Mouse (Mus musculus): ENCODE measurements around the gene Foxp1. TPM values are rescaled to one million over a fixed set of nuclear protein-coding genes. Genes with fewer than 3 reads are reported as not detected.
A peak's percentile ranks its signal among the peaks of the same experiment; 100 is the strongest.

Foxp1 gene
- polyA plus RNA-seq, 1 experiment from 2014 or later: 39.3 TPM

- H3K27me3 ChIP-seq: no peaks in the 10 kb centered on the region
- POLR2A ChIA-PET: interaction anchor here (0.6 to 1.2 kb wide), 3 partner anchors 9 to 12 kb away, joined by 3 to 6 read pairs (median 3); no protein-coding TSS in a partner anchor
- in situ Hi-C loops (cut with MboI; ENCODE audit: low pct_unique_long_range_greater_than_20kb): no loop called here
- CTCF ChIA-PET: no interaction called here
- ATAC-seq (no peak), DNase-seq (ENCODE audit: low read depth, low spot score) (no peak)
- TF ChIP-seq CTCF (IDR thresholded peaks at IDR 0.05): no peak
Measured at GRCm38 (mm10) chr6:99097191-99097590, 425.3 kb downstream of the Foxp1 start.

- in situ Hi-C loops (cut with MboI; ENCODE audit: low pct_unique_long_range_greater_than_20kb): no loop called here
- CTCF ChIA-PET: no interaction called here
- ATAC-seq: no peak
- no peak for DNase-seq (ENCODE audit: low read depth, low spot score)
- no peaks in the 10 kb centered on the region for H3K27me3 ChIP-seq
- POLR2A ChIA-PET: interaction anchor here (0.6 to 1.2 kb wide), 3 partner anchors 9 to 12 kb away, joined by 3 to 6 read pairs (median 3); no protein-coding TSS in a partner anchor
- no peak for TF ChIP-seq CTCF (IDR thresholded peaks at IDR 0.05)
Measured at GRCm38 (mm10) chr6:99096776-99097166, 425.8 kb downstream of the Foxp1 start.

GRCm38 (mm10) chr6:99096105-99096775 is 426.3 kb downstream of the Foxp1 start:
- in situ Hi-C loops (cut with MboI; ENCODE audit: low pct_unique_long_range_greater_than_20kb): no loop called here

GRCm38 (mm10) chr6:99095185-99096104 is 427.1 kb downstream of the Foxp1 start:
- H3K27me3 ChIP-seq: no peaks in the 10 kb centered on the region
- TF ChIP-seq CTCF (IDR thresholded peaks at IDR 0.05): no peak
- DNase-seq (ENCODE audit: low read depth, low spot score) (no peak), ATAC-seq (peak; percentile 19)
- CTCF ChIA-PET: interaction anchor here (1.0 to 1.1 kb wide), 5 partner anchors 27 to 77 kb away, joined by 3 to 4 read pairs (median 3); no protein-coding TSS in a partner anchor
- in situ Hi-C loops (cut with MboI; ENCODE audit: low pct_unique_long_range_greater_than_20kb): no loop called here
- POLR2A ChIA-PET: interaction anchor here (0.6 kb wide), 1 partner anchor 433 kb away, joined by 3 read pairs; no protein-coding TSS in a partner anchor

More at GRCm38 (mm10) chr6:99096105-99096775, 426.3 kb downstream of the Foxp1 start:
- H3K27me3 ChIP-seq: no peaks in the 10 kb centered on the region
- ATAC-seq: peak; percentile 69
- no peak for TF ChIP-seq CTCF (IDR thresholded peaks at IDR 0.05)
- peak; percentile 59 for DNase-seq (ENCODE audit: low read depth, low spot score)
- ChIA-PET POLR2A (interaction anchor here (0.6 to 1.2 kb wide), 3 partner anchors 10 to 432 kb away, joined by 3 read pairs; no protein-coding TSS in a partner anchor), CTCF (interaction anchor here (1.0 kb wide), 2 partner anchors 50 to 77 kb away, joined by 3 read pairs; no protein-coding TSS in a partner anchor)

GRCm38 (mm10) chr6:99094339-99094989 is 428.1 kb downstream of the Foxp1 start:
- no peak for ATAC-seq
- no peaks in the 10 kb centered on the region for H3K27me3 ChIP-seq
- no peak for TF ChIP-seq CTCF (IDR thresholded peaks at IDR 0.05)
- CTCF ChIA-PET: interaction anchor here (1.1 kb wide), 3 partner anchors 28 to 60 kb away, joined by 3 to 4 read pairs (median 4); no protein-coding TSS in a partner anchor
- POLR2A ChIA-PET: no interaction called here
- no peak for DNase-seq (ENCODE audit: low read depth, low spot score)
- in situ Hi-C loops (cut with MboI; ENCODE audit: low pct_unique_long_range_greater_than_20kb): no loop called here

GRCm38 (mm10) chr6:99093856-99094255 is 428.7 kb downstream of the Foxp1 start:
- ATAC-seq: no peak
- TF ChIP-seq CTCF (IDR thresholded peaks at IDR 0.05): no peak
- H3K27me3 ChIP-seq: no peaks in the 10 kb centered on the region
- DNase-seq (ENCODE audit: low read depth, low spot score): no peak
- in situ Hi-C loops (cut with MboI; ENCODE audit: low pct_unique_long_range_greater_than_20kb): no loop called here
- ChIA-PET POLR2A (no interaction called here), CTCF (interaction anchor here (1.1 kb wide), 2 partner anchors 29 to 61 kb away, joined by 3 to 4 read pairs; no protein-coding TSS in a partner anchor)

GRCm38 (mm10) chr6:99093208-99093607 is 429.3 kb downstream of the Foxp1 start:
- no peak for TF ChIP-seq CTCF (IDR thresholded peaks at IDR 0.05)
- in situ Hi-C loops (cut with MboI; ENCODE audit: low pct_unique_long_range_greater_than_20kb): no loop called here
- CTCF ChIA-PET: interaction anchor here (1.2 kb wide), 1 partner anchor 13 kb away, joined by 4 read pairs; no protein-coding TSS in a partner anchor
- H3K27me3 ChIP-seq: no peaks in the 10 kb centered on the region
- ATAC-seq: no peak
- POLR2A ChIA-PET: no interaction called here
- DNase-seq (ENCODE audit: low read depth, low spot score): no peak

- in situ Hi-C loops (cut with MboI; ENCODE audit: low pct_unique_long_range_greater_than_20kb): no loop called here
- CTCF ChIA-PET: no interaction called here
- TF ChIP-seq CTCF (IDR thresholded peaks at IDR 0.05): no peak
- no peak for ATAC-seq
- POLR2A ChIA-PET: no interaction called here
- H3K27me3 ChIP-seq: no peaks in the 10 kb centered on the region
- DNase-seq (ENCODE audit: low read depth, low spot score): no peak
Measured at GRCm38 (mm10) chr6:99091799-99092198, 430.7 kb downstream of the Foxp1 start.

- ATAC-seq (no peak), DNase-seq (ENCODE audit: low read depth, low spot score) (no peak)
- ChIA-PET POLR2A (no interaction called here), CTCF (no interaction called here)
- no peak for TF ChIP-seq CTCF (IDR thresholded peaks at IDR 0.05)
- H3K27me3 ChIP-seq: no peaks in the 10 kb centered on the region
- in situ Hi-C loops (cut with MboI; ENCODE audit: low pct_unique_long_range_greater_than_20kb): no loop called here
Measured at GRCm38 (mm10) chr6:99087598-99087997, 434.9 kb downstream of the Foxp1 start.

GRCm38 (mm10) chr6:99084956-99085355 is 437.6 kb downstream of the Foxp1 start:
- POLR2A ChIA-PET: interaction anchor here (0.5 kb wide), 1 partner anchor 12 kb away, joined by 6 read pairs; no protein-coding TSS in a partner anchor
- ATAC-seq (peak; percentile 97), DNase-seq (ENCODE audit: low read depth, low spot score) (peak; percentile 79)
- no peaks in the 10 kb centered on the region for H3K27me3 ChIP-seq
- in situ Hi-C loops (cut with MboI; ENCODE audit: low pct_unique_long_range_greater_than_20kb): no loop called here
- CTCF ChIA-PET: no interaction called here
- TF ChIP-seq CTCF (IDR thresholded peaks at IDR 0.05): no peak

Data from Patski (cell line).